Mouse (Mus musculus): ENCODE measurements around the gene Tmem229a. TPM values are rescaled to one million over a fixed set of nuclear protein-coding genes. Genes with fewer than 3 reads are reported as not detected.

Gene Tmem229a
- under 1 TPM; 0.83 to 0.91 TPM for total RNA-seq (2021)
- long read RNA-seq, experiment 1, full-length matches to known transcripts: 2 of 2 reads
- long read RNA-seq, experiment 1, partial matches to known transcripts: 0 of 2 reads
- long read RNA-seq, experiment 1, other reads (novel, unspliced or antisense): 0 of 2 reads
- long read RNA-seq, experiment 2, full-length matches to known transcripts: 4 of 4 reads
- long read RNA-seq, experiment 2, partial matches to known transcripts: 0 of 4 reads
- long read RNA-seq, experiment 2, other reads (novel, unspliced or antisense): 0 of 4 reads

DNA sequence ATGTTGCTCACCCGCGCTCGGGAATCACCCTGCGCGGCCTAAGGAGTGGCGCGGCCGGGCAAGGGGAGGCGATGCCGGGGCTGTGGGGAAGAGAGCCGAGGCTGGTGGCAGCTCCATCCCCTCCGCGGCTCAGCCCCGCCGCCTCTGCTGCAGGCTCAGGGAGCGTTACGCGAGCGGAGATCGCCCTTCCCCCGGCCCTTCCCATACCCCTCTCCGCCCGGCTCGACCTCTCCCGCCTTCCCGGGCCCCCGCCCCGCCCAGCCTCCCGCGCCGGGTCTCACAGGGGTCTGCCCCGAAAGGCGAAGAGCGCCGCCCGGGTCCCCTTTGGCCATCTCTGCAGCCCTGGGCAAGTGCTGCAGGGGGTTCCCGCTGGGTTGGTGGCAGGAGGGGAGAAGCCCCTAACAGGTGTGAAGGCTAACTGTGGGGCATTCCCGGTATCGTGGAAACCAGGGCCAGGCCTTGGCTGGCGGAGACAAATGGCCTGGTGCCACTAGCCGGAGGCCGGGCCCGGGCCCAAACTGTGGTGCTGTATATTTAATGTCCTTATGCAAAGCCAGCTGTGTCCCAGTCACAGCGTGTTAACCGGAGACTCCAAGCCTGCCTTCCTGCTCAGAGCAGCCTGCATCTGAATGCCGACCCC, at the start of gene Tmem229a:
Tmem229a (minus strand) TSS at position 352 of the 640 bp plus-strand sequence.
- peak; percentile 39 to 48 for DNase-seq (ENCODE audit: low spot score in 2 of 2)

DNA sequence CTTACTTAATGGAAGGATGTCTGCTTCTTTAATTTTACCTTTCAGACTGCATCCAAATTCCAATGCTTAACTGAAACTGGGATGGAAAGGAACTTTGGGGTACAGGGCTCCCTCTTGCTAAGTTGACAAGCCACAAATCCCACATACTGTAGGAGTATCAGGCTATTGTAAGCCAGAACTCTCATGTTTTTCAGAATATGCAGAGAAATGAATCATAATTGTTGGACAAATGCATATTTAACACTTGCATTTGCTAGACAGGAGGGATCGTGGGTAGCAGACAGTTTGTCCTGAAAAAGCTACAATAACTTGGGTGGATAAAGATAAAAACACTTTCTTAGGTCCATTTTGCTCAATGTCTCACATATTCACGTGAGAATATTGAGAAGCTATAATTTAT, 37.7 kb upstream of the Tmem229a start:
- no peak for DNase-seq (ENCODE audit: low spot score in 2 of 2)

DNA sequence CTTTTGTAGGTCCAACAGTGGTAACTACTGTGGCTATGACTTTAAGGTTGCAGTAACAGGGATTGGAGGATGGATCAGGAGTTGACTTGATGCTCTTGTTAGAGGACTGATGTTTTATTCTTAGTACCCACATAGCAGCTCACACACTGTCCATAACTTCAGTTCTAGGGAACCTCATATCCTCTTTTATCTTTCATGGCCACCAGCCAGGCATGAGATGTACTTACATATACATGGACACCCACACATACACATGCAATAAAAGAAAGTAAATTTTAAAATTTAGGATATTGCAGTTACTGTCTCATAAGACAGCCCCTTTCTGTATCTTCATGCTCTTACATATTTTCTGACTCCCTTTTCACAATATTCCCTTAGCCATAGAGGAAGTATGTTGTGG, 33.7 kb upstream of the Tmem229a start:
- no peak for DNase-seq (ENCODE audit: low spot score in 2 of 2)

DNA sequence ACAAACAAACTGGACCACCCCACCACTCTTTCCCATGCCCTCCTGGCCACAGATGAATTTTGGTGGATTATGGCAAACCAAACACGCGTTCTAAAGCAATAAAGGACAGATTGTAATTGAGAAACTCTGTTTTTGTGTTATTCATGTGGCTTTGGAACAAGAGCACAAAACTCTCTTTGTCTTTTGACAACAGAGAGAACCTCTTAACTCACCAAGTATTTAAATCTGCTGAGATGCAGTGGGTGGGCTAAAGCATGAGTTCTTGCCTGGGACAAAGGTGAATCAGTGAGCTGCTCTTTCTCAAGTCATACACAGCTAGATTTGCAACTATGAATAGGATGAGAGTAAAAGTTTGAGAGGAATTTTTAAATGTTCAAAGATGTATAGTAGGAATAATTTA, 20.1 kb upstream of the Tmem229a start:
- no peak for DNase-seq (ENCODE audit: low spot score in 2 of 2)

DNA sequence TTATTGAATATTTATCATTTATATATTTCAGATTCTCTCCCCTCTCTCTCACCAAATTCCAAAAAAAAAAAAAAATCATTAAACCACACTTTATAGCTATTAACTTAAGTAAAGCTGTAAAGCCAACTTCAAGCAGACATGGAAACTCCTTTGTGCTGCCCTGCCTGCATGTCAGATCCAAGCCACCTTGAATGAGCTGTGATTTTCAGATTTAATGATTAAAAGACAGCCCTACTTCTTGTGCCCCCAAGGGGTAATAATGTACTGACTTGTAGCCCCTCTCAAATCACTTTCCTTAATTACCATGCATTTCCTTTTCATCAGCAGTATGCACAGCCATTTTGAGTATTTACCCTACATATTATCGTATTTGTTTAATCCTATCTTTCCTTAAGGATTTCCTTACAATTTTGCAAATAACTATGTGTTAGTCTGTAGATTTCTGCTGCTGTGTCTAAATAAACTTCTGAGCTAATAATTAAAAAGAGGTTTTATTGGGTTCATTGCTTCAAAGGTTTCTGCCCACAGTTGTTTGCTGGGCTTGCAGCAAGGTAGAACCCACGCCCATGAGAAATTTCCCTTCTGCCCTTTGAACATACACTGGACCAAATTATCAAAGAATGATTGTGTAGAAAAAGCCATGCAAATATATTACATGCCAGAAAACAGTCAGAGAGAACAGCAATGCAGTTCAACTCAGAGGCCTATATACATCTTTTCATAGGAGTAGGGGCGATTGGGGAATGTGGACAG, 12.6 kb upstream of the Tmem229a start:
- DNase-seq (ENCODE audit: low spot score in 2 of 2): no peak

DNA sequence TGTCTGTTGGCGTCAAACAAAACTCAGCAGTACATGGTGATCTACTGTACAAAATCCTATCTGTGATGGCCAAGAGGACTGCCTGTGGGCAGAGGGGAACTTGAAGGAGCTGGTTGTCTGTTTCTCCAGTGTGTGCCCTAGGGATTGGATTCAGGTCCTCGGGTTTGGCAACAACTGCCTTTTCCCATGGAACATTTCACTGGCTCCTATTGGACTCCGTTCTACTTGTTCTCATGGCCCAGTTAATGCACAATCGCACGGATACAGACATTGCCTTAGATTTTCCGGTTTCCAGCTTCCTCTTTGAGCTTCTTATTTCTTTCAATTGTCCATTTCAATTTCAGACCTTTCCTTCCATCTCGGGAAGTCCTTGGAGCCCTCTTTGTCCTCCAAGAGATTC, 11.6 kb upstream of the Tmem229a start:
- no peak for DNase-seq (ENCODE audit: low spot score in 2 of 2)

DNA sequence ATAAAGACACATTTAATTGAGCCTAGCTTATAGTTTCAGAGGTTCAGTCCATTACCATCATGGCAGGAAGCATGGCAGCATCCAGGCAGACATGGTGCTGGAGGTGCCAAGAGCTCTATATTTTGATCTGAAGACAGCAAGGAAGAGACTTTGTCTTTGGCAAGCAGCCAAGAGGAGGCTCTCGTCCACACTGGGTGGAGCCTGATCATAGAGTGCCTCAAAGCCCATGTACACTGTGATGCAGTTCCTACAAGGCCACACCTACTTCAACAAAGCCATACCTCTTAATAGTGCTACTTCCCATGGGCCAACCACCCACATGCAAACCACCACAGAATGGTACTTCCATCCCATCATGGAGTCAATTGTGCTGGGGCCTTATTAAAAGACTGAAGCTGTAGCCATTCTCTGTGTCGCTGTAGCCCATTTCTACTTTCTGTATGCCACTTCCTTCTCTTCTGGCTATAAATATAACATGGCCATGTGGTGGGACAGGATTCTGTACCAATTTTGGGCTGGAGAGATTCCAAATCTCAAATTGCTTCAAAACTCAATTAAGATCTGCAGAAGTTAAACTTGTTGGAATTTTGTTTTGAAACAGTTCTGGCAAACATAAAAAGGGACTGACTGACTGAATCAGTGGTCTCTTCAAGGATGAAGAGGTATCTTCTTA, 10.0 kb upstream of the Tmem229a start:
- DNase-seq (ENCODE audit: low spot score in 2 of 2): no peak

DNA sequence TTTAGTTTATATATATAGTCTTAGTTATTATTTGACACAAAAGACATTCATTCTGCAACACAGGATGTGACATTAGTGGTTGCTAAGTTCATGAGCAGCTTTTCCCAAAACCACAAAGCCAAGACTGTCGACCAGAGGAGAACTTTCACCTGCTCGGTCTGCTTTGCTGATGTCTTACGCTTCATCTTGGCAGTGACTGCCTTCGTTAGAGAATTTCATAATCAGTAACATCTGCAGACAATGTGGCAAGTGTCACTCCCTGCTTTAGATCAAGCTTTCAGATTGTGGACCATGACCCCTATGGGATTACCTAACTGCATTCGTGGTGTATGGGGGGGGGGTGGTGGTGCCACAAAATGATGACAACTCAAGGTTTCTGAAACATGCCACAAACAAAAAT, 7.7 kb upstream of the Tmem229a start:
- DNase-seq (ENCODE audit: low spot score in 2 of 2): no peak

DNA sequence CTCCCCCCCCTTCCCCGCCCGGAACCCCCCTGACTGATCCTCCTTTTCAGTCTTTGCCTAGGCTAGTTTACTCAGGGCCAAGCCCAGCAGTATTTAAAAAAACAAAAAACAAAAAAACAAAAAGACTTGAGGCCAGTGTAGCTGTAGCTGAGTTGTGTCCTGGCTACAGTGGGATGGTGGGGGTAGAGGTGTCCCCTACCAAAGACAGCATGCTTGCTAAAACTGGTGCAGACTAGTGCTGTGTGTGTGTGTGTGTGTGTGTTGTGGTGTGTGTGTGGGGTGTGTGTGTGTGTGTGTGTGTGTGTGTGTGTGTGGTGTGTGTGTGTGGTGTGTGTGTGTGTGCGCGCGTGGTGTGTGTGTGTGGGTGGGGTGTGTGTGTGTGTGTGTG, 483 bp upstream of the Tmem229a start:
- DNase-seq (ENCODE audit: low spot score in 2 of 2): no peak

DNA sequence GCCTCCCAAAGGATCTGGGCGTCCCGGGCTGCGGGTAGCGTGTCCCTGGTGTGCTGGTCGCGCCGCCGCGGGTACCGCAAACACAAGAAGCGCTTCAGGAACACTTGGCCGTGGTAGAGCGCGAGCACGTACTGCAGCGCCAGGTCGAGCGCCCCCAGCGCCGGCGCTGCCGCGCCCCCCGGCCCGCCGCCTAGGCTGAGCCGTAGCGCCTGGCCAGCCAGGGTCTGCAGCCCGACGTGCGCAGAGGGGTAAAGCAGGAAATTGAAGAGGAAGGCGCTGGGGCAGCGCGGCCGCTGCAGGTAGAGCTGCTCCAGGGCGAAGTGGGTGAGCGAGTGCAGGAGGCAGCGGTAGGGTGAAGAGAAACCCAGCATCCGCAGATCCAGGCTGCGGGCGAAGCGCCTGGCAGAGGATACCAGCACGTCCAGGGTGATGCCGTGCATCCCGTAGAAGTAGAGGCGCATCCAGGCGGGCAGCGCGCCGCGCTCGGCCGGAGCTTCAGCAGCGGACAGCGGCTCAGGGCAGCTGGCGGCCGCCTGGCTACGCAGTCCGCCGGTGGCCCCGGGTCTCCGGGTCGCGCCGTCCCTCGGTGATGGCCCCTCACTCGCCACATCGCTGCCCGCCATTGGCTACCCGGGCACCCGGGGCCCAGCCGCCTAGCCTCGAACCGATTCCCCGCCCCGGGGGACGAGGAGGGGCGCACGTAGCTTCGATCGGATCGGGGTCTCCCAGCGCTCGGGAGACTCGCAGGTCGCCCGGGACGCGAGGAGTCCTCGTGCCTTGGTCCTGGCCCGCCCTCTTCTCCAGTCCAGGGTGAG, 759 bp downstream of the Tmem229a start:
- DNase-seq (ENCODE audit: low spot score in 2 of 2): peak; percentile 36 to 37

DNA sequence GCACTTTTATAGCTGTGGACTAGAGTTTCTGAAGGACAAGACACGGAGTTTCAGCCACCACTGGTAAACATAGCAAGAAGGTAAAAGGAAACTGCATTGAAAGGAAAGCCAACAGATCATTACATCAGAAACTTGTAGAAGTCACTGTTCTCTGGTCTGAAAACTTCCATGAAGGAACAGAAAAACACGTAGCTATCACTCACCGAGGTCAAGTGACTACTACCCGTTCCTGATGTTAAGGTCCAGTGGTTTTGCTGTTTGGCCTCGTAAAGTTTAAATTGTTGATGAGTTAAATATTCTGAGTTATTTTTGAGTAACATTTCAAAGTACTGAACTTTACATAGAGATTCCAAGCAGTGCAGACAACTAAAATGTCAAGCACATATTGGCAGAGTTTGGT, 2.0 kb downstream of the Tmem229a start:
- no peak for DNase-seq (ENCODE audit: low spot score in 2 of 2)

DNA sequence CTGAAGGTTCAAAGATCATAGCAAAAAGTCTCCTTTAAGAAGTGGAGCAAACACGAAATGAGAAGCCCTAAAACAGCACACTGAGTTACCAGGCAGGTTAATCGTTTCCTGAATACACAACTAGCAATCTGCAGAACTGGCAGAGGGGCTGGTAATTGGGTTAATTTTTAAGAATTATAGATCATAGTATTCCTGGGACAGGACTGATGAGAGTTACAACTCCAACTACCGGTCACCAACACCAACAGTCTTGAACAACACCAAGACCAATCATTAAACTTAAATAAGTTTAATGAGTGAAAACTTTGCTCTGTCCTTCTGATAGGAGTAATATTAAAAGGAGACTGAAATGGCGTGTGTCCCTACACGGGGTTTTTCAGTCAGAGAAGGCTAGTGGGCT, 3.8 kb downstream of the Tmem229a start:
- no peak for DNase-seq (ENCODE audit: low spot score in 2 of 2)

DNA sequence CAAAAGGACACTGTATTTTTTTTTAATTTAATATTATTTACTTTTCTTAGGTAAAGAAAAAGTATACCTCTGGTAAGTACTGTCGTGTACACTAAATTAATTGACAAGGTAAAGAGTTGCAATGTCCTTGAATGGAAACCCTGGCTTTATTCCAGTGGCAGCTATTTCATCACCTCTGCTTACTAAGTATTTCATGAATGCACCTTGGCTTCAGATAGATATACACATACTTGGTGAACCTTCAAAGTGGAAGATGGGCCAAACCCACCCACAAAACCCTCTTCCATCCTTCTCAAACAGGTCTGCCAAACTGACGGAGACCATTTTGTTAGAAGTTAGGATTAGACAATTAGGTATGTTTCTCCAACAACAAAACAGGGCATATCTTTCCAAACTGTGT, 5.4 kb downstream of the Tmem229a start:
- no peak for DNase-seq (ENCODE audit: low spot score in 2 of 2)

DNA sequence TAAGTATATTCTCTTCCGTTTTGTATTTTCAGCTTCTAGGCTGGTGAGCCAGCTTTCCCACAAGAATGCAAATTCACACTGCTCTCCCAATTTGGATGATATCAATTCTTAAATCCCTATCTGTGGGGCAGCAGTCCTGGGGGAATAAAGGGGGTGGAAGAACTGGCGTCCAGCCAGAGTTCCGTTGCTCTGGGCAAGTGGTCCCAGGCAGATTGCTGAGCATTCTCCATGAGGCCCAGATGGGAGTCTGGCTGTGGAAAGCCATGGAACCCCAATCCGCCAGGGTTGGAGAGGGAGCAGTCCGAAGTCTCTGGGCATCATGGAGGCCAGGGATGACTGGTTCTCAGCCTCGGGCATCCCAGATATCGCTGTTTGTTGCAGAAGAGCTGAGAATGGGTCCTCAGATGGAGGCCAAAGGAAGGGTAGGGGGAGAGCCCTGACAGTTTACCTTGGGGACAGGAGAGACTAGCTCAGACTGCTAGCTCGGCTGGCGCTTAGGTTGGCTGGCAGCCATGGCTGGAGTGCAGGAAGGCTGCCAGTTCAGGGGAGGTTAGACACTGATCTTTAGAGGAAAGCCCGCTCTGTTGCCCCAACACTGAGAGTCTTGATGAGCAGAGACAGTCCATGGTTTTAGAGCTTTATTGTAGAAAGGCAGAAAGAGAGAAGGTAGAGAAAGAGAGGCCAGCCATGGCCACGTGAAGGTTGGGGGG, 30.9 kb downstream of the Tmem229a start:
- DNase-seq (ENCODE audit: low spot score in 2 of 2): no peak

DNA sequence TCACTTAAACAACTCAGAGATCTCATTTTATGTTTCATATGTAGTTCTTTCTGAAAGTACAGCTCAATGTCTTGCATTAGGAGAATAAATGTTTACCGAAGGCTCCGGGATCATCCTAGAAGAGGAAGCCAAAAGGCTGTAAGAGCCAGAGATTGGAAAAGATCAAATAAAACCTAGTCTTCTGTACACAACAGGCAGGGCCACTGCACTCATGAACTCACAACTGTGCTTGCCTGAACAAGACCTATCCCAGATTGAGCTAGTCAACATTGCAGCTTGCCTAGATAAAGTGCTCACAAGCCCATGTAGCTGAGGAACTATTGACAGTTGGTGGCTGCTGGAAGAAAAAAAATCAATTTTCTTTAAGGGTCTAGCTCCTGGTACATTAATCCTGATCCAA, 42.5 kb downstream of the Tmem229a start:
- DNase-seq (ENCODE audit: low spot score in 2 of 2): no peak

DNA sequence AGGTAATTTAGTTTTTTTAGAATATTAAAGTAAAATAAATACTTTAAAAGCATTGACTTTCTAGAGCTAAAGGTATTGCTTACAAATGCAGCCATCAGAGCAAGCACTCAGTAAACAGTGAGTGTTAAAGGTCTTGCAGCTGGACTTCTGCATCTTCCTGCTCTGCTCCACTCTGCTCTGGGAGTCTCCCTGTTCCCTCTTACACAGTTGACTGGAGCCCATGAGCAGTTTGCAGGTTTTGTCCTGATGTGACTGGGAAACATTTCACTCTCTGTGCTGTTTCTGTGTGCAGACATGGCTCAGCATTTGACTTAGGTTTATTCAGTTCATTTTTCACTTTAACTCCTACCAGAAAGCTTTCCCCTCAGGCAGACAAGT, 45.4 kb downstream of the Tmem229a start:
- no peak for DNase-seq (ENCODE audit: low spot score in 2 of 2)

DNA sequence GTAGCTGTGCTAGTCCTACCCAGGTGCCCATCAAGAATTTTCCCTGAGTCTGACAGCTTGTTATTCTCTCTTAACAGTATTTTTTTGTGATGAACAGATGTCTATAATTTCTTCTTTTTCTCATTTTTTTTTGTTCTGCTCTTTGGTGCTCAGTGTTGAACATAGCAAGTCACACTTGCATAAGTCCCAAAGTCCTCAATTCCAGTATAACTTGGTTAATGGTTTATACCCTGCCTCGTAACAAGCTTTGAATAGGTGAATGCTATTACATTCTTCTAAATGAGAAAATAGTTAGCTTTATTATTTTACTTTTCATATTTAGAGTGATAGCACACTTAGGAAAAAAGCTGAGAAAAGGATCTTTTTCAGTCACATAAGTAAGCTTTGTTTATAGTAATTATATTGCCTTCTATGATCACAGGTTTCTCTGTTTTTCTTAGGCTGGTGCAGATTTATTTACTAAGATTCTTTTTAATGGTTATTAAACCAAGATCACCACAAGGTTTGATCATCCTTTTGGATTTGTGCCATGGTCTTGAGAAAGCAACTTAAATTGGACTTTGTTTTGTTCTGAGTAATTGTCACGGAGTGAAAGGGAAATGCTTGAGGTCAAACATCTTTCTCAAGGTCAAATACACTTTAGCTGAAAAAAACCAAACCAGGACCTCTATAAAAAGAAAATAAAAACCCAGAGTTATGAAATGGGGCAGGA, 45.9 kb downstream of the Tmem229a start:
- DNase-seq (ENCODE audit: low spot score in 2 of 2): no peak

DNA sequence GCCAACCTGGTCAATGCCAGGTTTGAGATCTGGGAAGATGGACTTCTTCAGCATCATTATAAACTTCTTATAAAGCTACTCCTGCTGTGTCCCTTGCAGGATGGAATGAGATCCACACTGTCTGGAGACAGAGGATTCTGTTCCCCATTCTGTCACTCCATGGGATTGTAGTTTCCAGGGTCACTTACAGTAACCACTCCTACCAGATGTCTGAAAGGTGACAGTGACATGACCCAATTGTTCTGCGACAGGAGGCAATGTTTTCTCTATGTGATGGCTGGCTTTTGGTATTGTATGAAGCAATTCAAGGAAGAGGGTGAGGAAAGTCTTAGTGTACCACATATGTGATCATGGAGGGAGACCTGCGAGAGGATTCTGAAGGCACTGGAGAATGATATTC, 48.3 kb downstream of the Tmem229a start:
- DNase-seq (ENCODE audit: low spot score in 2 of 2): no peak

DNA sequence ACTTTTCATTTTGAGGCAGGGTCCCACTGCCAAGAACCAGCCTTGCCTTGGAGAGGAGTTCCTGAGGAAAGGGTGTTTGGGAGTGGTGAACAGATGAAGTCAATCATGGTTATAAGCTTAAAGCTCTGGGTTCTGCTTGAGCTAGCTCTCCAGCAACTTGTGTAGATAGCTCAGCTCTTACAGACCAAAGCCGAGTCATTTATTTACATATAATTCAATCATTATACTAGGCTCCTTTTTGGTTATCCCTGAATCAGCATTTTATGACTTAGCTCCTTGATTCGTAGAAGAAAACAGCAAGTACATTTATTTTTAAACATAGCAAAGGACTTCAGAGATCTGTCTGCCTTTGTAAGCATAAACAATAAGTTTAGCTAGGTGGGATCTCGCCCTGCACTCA, 51.0 kb downstream of the Tmem229a start:
- DNase-seq (ENCODE audit: low spot score in 2 of 2): no peak
